Mouse (Mus musculus): Measurements from ENCODE around the gene Wbp1.

GRCm38 (mm10) chr6:83165026-83165606, 43.8 kb upstream of the Wbp1 start:
- TF ChIP-seq GATA1 (IDR thresholded peaks at IDR 0.05; ENCODE audit: borderline replicate concordance, low read length): no peak
- no peak for TF ChIP-seq FLI1 (IDR thresholded peaks at IDR 0.05; ENCODE audit: low read length)

Measured in megakaryocyte, embryonic 14.5 days (primary cell).